Mouse (Mus musculus) kidney, postnatal 4 days (tissue): ENCODE data around the gene Hepacam2.
"Not testable (repeated sequence)": the region's sequence is repeated elsewhere in the genome, so short reads cannot be mapped to it uniquely, and the experiment has no call there.

ENCODE experiments used
- DNase-seq, 2 experiments: peaks; one replicate each; pipeline ENCODE4 v3.0.0; 2021; ENCODE audit warnings: mixed read lengths in 2 of 2

The Hepacam2 gene

DNA sequence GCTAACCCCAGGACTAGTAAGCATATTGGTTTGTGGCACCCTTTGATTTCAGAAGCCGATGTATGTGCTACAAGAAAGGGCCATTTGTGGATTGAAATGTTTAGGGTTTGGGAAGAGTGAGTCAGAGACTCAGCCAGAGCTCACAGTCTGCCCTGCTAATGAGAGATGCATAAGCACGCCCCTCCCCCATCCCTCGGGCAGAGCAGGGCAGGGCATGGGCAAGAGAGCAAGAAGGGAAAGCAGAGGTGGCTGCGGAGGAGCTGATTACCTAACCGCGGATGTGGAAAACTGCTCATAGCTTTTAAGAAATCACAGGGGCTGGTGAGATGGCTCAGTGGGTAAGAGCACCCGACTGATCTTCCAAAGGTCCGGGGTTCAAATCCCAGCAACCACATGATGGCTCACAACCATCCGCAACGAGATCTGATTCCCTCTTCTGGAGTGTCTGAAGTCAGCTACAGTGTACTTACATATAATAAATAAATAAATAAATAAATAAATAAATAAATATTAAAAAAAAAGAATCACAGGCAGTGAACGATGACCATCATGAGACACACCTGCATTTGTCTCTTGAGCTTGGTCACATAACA, 42.1 kb downstream of the Hepacam2 start:
- DNase-seq: peak; percentile 76 to 83

DNA sequence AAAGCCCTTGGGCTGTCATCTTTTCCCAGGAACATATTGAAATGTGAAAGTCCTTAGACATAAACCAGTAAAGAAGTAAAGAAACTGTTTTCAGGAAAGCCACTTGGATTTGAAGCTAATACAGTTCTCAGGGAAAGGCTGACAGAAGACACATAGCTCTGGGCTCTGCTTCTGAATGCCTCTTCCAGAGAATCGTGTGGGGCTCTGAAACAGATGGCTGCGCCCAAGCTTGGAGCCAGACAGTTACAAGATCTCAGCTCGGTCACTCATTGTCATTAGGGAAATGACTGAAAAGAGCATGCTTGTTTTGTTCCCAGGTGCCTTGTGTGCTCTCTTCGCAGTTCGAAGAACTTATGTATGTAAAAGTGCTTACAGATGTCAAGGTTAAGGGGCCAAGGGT, 43.7 kb downstream of the Hepacam2 start:
- peak in 1 of 2 experiments; percentile 4 for DNase-seq

DNA sequence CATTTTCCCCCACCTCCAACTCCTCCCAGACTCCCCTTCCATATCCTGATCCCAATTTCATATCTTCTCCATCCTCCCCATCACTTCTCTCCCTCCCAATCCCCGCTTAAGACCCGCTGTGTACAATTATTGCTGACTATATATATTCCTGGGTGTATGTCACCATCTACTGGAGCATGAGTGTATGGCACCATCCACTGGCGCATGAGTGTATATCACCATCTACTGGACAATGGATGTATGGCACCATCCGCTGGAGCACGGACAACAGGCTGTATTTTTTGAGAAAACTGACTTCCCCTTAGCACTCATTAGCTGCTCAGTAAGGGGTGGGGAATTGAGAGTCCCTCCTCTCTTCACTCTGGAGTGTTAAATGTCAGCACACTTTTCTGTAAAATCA, 50.7 kb downstream of the Hepacam2 start:
- DNase-seq: peak; percentile 69 to 72

DNA sequence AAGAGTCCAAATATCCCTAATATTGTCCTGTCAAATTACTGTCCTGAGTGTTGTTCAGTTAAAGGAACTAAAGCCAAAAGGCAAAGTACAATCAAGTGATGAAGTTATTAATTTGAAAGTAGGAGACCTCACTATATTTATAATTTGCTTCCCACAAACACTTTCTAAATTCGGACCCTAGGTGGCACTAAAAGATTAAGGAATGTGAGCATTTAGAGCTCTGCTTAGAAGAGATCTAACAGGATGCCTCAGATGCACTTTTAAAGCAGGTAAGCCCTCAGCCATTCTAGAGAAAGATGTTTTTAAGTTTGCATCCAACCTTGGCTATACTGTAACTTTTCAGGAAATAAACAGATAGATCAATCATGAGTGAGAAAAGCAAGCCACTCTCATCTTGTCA, 54.2 kb downstream of the Hepacam2 start:
- DNase-seq: no peak

DNA sequence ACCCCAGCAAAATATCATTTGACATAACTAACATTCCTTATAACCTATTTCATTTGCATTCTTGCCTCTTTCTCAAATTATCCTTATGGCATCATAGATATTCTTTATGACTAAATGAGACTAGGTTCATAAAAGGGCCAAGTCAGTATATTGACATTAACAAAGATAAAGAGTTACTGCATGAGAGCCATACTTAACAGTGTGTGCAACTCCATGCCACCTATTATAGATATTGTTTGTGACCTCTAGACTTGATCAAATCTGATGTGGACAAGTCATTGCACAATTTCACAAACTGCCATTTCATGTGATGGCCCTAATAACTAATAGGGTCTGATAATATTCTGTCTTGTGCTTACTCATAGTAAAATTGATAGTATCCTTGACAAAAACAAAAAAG, 62.0 kb downstream of the Hepacam2 start:
- DNase-seq: no peak

DNA sequence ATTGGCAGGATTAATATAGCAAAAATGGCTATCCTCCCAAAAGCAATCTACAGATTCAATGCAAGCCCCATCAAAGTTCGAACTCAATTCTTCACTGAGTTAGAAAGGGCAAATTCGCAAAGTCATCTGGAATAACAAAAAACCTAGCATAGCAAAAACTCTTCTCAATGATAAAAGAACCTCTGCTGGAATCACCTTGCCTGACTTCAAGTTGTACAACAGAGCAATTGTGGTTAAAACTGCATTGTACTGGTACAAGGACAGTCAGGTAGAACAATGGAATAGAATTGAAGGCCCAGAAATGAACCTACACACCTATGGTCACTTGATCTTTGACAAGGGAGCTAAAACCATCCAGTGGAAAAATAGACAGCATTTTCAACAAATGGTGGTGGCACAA, 67.1 kb downstream of the Hepacam2 start:
- DNase-seq: not testable (repeated sequence)

DNA sequence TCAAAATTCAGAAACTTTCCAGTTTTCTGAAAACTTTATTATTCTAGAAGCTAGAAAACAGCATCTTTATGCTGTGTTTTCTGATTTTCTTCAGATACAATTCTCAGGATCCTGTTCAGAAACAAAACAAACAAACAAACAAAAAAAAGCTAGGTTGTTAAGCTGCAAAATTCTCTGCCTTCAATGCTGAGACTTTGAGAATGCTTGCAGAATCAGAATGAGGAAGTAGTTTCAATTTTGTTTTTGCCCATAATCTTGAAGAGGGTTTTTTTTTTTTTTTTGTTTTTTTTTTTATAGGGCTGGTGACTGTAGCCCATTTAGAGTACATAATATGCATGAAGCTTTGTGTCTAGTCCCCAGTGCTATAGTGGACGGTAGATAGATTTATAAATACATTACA, 71.1 kb downstream of the Hepacam2 start:
- DNase-seq: no peak

DNA sequence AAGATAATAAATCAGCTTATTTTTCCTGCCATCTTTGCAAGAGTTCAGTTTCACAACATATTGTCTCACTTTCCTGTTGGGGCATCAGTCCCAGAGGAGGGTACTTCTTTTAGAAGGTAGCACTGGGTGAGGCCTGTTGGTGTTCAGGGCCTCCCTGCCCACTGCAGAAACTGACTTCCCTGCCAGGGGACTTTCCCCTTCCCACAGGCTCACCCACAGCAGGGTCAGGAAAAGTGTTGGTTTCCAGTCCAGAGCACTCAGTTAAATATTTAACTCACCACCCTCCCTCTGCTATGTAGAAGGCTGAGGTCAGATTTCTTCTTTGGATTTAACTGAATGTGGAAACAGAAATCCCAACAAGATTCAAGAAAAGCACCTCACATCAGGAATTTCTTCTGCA, 72.8 kb downstream of the Hepacam2 start:
- DNase-seq: peak; percentile 6 to 35

DNA sequence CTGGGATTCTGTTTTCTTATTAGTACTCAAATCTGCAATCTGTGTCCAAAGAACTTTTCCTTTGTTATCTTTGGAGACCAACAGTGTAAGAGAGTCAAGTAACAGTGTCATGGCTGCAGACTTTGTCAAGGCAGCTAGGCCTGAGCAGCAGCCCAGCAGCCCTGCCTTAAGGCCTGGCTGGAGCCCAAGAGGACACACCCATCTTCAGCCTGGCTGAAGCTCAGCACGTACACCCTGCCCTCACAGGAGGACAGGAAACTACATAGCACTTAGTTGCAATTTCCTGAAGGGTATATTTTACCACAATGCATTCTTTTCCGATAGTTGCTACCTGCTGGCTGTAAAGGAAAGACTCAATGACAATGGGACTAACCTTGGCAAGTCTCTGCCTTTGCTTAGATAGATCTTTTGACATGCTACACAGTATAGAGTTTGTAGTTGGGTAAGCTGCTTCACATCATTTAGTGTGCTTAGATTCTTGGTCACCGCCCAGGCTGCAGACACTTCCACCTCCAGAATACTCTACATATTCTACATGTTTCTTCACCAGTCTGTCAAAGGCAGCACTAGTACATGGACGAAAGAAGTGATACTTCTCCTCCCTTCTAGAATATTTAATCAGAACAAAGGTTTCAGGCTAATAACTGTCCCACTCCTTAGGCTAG, 73.4 kb downstream of the Hepacam2 start:
- peak; percentile 61 to 74 for DNase-seq
